Mouse (Mus musculus) lung, embryonic 14.5 days (tissue): ENCODE results near the gene Lbhd2. TPM values are rescaled to one million over a fixed set of nuclear protein-coding genes. Genes with fewer than 3 reads are reported as not detected.

Source experiments
- ATAC-seq: fragments of 200-750 bp; cut with Nextera tagmentation; 2 replicates; pipeline ENCODE4 v1.8.0; 2017; ENCODE audit warnings: mild to moderate bottlenecking, moderate TSS enrichment, moderate library complexity; ENCODE audit not compliant: insufficient read depth
- DNase-seq: peaks from one replicate; pipeline ENCODE4 v3.0.0-alpha.2; 2015
- H3K27ac ChIP-seq: fragments of 300-500 bp; sonication (generic); 2 replicates; pipeline ENCODE4 v1.5.1; 2014; ENCODE audit warnings: low read depth, mild to moderate bottlenecking, moderate library complexity
- H3K27me3 ChIP-seq: fragments of 300-500 bp; sonication (generic); 2 replicates; pipeline ENCODE4 v1.6.1; 2014; ENCODE audit warnings: low read length, control low read depth; ENCODE audit not compliant: insufficient read depth
- H3K36me3 ChIP-seq: fragments of 300-500 bp; sonication (generic); 2 replicates; pipeline ENCODE4 v1.6.1; 2014; ENCODE audit warnings: control low read depth; ENCODE audit not compliant: insufficient read depth
- H3K4me1 ChIP-seq: fragments of 300-500 bp; sonication (generic); 2 replicates; pipeline ENCODE4 v1.6.1; 2014; ENCODE audit warnings: antibody characterized with exemption, control low read depth; ENCODE audit not compliant: insufficient read depth
- H3K4me2 ChIP-seq: fragments of 300-500 bp; sonication (generic); 2 replicates; pipeline ENCODE4 v1.6.1; 2014; ENCODE audit warnings: mild to moderate bottlenecking
- H3K4me3 ChIP-seq: fragments of 300-500 bp; sonication (generic); 2 replicates; pipeline ENCODE4 v1.5.1; 2014; ENCODE audit warnings: low read depth, low read length
- H3K9ac ChIP-seq: fragments of 300-500 bp; sonication (generic); 2 replicates; pipeline ENCODE4 v1.6.1; 2014
- H3K9me3 ChIP-seq: fragments of 300-500 bp; sonication (generic); 2 replicates; pipeline ENCODE4 v1.6.1; 2016; ENCODE audit warnings: low read depth, low read length, control low read depth
- CTCF ChIP-seq: IDR thresholded peaks from 2 replicates; pipeline ENCODE4 v1.5.1; 2016; ENCODE audit warnings: antibody characterized with exemption, low read depth
- WGBS: fragments of 180-500 bp; shearing (Covaris S2); extraction: QIAGEN DNeasy Blood & Tissue Kit; methylation state at CpG from one replicate; pipeline ENCODE4 v1.1.7; 2014; 5-methylcytosine and 5-hydroxymethylcytosine counted together
- polyA plus RNA-seq: library from polyadenylated mRNA; unstranded; fragments of >200 nt; fragmentation: Nextera tagmentation; extraction: Ambion mirVana; gene quantifications from 2 replicates; pipeline ENCODE4 v1.2.1, GENCODE M21; 2014

Lbhd2 gene
- polyA plus RNA-seq, 1 experiment from 2014 or later: 0.68 TPM

DNA sequence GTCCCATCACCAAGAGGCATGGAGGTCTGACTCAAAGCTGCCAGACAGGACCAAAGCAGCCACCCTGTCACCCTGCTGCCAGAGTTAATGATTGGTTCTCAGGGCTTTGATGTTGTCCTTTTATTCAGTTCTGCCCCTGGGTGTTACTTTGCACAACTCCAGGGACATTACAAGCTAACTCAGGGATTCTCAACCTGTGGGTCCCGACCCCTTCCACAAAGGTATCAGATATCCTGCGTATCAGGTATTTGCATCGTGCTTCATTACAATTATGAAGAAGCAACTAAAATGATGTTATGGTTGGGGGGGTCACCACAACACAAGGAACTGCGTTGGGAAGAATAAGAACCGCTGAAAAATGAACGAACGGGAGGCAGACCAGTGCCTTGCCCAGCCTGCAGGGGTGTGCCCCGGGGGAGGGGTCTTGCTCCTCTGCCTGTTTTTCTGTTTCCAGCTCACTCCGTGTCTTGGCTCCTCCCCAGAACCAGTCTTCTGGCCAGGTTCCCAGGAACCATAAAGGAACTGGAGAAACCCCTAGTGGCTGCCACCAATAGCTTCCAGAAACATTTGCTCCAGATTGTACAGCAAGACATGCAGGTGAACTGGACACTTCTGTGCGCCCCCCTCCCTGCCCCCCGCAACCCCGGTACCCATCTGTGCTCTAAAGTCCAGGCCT is 21.0 kb downstream of the Lbhd2 start:
- peaks cover 11% of the 10 kb centered on the region; the same call in 1 of the 2 replicates for H3K4me1 ChIP-seq
- H3K27ac ChIP-seq: no peak overlapping the region
- H3K27me3 ChIP-seq: peaks cover 68% of the 10 kb centered on the region
- no peaks in the 10 kb centered on the region for H3K36me3 ChIP-seq
- peak; percentile 40 for TF ChIP-seq CTCF
- 42% methylated on average over 12 of the region's 12 CpGs for WGBS
- no peak overlapping the region for H3K9ac ChIP-seq
- peak; percentile 86 for DNase-seq
- no peak overlapping the region for H3K4me2 ChIP-seq
- H3K4me3 ChIP-seq: no peak overlapping the region
- ATAC-seq: no peak
- no peaks in the 10 kb centered on the region for H3K9me3 ChIP-seq

DNA sequence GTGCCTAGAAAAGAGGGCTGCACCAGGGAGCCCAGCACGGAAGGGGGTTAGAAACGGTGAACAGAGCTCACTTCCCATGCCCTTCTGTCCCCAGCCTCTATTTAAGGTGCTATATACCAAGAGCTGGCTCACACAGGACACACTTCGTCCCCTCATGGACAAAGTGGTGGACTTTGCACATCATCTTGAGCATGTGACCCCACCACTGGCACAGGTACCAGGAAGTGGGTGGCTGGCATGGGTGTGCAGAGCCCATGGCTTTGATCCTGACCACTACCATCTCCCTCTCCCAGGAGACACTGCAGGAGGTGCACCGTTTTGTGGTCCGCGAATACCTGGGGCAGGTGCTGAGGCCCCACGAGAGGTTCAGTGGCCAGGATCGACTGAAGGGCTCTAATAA is 21.8 kb downstream of the Lbhd2 start:
- Histone ChIP-seq H3K4me1 (peaks cover 11% of the 10 kb centered on the region; the same call in 1 of the 2 replicates), H3K4me2 (peak overlapping the region; percentile 75; the same call in 1 of the 2 replicates), H3K9me3 (no peaks in the 10 kb centered on the region), H3K4me3 (no peak overlapping the region), H3K27ac (no peak overlapping the region), H3K27me3 (peaks cover 60% of the 10 kb centered on the region), H3K36me3 (no peaks in the 10 kb centered on the region), H3K9ac (no peak overlapping the region)
- WGBS: 26% methylated on average over 8 of the region's 8 CpGs
- DNase-seq (no peak), ATAC-seq (no peak)
- no peak for TF ChIP-seq CTCF

DNA sequence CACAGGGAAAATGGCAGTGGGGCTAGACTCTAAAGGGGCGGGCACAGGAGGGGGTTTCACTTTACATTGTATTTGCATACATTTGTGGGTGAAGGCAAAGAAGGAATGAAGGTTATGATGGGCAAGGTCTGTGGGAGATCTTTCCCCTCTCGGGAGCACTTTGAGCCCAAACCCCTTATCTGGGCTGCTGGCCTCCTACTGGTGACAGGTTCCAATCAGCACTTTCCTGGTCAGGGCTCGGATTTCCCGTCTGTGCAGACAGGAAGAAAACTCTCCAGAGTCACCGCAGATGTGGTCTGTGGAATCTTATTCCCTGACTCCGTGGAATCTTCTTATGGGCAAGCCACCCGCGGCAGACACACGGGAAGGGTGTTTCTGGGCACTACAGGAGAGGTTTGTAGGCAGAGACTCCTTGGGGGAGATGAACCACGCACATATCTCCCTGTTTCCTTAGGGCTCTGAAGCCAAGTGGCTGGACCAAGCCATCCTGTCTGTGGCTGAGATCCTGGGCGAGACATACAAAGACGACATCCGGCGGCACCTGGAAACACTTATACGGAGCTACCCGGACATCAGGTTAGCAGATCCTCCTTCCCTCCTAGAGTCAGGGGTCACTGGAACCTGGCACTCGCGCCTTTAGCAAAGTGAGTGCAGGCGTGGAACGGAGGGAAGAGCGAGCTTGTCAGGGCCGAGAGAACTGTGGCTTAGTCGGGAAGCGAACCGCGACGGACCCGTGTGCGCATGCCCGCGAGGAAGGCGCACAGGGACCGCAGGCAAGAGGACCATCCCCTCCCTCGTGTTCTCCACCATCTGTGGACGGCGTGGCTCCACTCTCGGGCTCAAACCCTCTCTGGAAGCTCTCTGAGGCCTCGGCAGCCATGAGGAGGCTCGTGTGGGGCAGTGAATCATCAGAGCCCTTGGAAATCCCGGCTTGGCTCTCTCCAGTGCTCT is 22.6 kb downstream of the Lbhd2 start:
- ATAC-seq: peak; percentile 15; the same call in 1 of the 2 replicates
- peaks cover 51% of the 10 kb centered on the region for H3K27me3 ChIP-seq

DNA sequence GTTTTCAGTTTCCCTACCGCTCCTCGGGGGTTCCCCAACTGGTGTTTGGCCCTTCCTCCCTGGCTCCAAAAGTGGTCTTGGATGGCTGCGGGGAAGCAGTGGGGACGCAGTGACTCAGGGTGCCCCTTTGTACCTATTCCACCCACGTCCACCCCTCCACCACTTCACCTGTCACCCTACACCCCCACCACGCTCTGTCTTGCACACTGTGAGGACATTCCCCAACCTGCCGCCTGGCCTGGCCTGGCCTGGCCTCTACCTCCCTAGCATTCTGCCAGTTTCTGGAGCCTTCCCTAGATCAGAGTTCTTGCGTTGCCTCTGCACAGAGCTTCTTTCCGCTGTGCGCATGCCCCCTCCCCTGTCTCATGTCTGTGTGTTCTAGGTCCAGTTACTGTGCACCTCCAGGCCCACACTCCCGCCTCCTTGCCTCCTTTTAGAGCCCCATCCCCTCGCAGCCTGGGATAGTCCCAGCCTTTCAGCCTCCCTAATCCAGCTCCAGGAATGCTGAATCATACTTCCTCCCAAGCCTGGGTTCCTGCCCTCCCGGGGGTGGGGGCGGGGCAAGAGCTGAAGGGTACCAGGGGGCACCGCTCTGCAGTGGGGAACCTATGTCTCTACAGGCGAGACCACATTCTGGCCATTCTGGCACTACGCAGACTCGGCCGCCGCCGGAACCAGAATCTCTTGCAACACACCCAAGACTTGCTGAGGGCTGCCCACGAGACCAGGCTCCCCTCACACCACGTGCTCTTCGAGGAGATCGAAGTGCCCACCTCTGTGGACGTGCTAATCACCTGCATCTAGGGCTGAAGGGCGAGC is 23.6 kb downstream of the Lbhd2 start:
- ATAC-seq: peak; percentile 5; the same call in 1 of the 2 replicates
- Histone ChIP-seq H3K4me2 (peak overlapping the region; percentile 75), H3K9ac (peak overlapping the region; percentile 44; the same call in 1 of the 2 replicates), H3K4me1 (peaks cover 11% of the 10 kb centered on the region; the same call in 1 of the 2 replicates), H3K27ac (peak overlapping the region; percentile 77; the same call in 1 of the 2 replicates), H3K9me3 (no peaks in the 10 kb centered on the region), H3K4me3 (peak overlapping the region; percentile 37), H3K36me3 (no peaks in the 10 kb centered on the region), H3K27me3 (peaks cover 41% of the 10 kb centered on the region)
- TF ChIP-seq CTCF: no peak
- no peak for DNase-seq
- 10% methylated on average over 27 of the region's 27 CpGs for WGBS

More for the DNA sequence above, 22.6 kb downstream of the Lbhd2 start:
- H3K36me3 ChIP-seq: no peaks in the 10 kb centered on the region
- peaks cover 11% of the 10 kb centered on the region; the same call in 1 of the 2 replicates for H3K4me1 ChIP-seq
- peak overlapping the region; percentile 44 for H3K9ac ChIP-seq
- H3K27ac ChIP-seq: peak overlapping the region; percentile 77
- 0 out of 2 replicates have a peak, but pooled peaks have one; percentile 23 for TF ChIP-seq CTCF
- DNase-seq: peak; percentile 79
- H3K4me2 ChIP-seq: peak overlapping the region; percentile 75
- WGBS: 1% methylated on average over 40 of the region's 40 CpGs
- H3K4me3 ChIP-seq: peak overlapping the region; percentile 37
- no peaks in the 10 kb centered on the region for H3K9me3 ChIP-seq

DNA sequence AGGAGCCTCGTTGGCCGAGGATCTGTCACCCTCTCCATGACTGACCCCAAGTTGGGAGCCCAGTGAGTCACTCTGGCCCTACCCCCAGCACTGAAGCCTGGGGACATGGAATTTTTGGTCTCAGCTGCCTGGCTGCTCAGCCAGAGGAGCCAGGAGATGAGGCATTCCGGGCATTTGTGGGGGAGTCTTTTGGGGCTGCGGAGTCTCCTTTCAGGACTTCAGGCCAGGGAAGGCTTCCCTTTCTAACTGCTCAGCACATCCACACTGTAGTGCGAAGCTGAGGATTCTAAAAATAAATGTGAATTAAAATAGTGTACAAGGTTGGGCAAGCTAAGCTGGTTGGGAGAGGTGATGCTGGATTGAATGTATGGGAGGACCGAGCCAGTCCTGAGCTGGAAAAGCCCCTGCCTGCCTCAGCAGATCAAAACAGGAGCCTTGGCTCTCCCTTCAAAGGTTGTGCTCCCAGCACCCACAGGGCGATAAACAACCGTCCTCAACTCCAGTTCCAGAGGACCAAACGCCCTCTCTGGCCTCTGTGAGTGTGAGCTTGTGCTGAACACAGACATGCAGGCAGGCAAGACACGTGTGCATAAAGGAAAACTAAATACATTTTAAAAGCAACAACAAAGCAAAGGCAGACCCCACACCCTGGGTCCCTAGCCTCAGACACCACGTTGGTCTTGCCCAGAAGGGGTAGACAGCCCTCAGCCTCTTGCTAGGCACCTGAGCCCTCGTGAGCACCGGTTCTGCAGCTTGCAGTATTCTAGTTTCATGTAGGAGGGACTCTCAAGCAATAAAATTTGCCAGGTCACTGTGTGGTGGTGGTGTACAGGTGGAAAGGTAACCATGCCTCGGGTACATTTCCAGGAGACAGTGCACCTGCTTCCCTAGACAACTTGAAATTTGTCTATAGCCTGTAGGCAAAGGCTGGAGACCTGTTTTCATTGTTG is 24.5 kb downstream of the Lbhd2 start:
- ATAC-seq (no peak), DNase-seq (no peak)
- no peak for TF ChIP-seq CTCF
- H3K36me3 ChIP-seq: no peaks in the 10 kb centered on the region
- 33% methylated on average over 14 of the region's 14 CpGs for whole genome bisulfite sequencing
- no peak overlapping the region for H3K4me3 ChIP-seq
- no peak overlapping the region for H3K9ac ChIP-seq
- no peaks in the 10 kb centered on the region for H3K9me3 ChIP-seq
- H3K27me3 ChIP-seq: peaks cover 36% of the 10 kb centered on the region
- H3K27ac ChIP-seq: no peak overlapping the region
- no peak overlapping the region for H3K4me2 ChIP-seq
- H3K4me1 ChIP-seq: peaks cover 11% of the 10 kb centered on the region; the same call in 1 of the 2 replicates
